ENCODE assay signal across 1 mouse cellular context in the genomic region with DNA sequence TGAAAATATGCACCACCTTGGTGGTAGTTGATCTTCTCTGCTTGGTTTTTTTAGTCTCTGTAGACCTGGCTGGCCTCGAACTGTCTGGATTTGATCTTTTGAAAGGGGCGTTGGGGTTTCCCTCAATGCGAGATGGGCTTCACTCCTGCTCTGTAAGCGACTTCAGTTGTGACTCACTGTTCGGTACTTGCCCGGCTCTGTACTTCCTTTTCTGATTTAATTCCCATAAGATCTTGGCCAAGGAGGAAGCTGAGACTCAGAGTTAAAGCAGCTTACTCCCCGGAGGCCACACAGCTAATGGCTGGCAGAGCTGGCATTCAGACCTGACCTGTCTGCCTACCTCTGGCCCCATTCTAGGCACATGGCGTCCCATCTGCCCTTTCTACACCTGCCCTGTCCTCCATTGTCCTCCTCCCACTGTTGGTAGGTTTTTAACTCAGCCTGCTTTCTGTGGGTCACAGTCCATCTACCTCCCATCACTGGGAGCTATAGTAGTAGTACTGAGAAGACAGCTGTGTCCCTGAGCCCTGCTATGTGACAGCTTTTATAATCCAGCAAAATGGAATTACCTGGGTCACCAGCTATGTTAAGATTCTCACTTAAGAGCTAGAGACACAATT.
TF ChIP-seq lines count a peak whose summit lies in the region.

No protein-coding gene starts in this region.

TF ChIP-seq in MEL, 35 proteins besides CTCF, POLR2A, EP300 and RAD21 (continued from another document):
- no peak for TF ChIP-seq NRF1 (IDR thresholded peaks at IDR 0.05; ENCODE audit: insufficient read depth, low read depth, low read length, poor library complexity, severe bottlenecking)
- no peak for TF ChIP-seq USF2 (IDR thresholded peaks at IDR 0.05; ENCODE audit: borderline replicate concordance in 1 of 2, insufficient read depth in 1 of 2, low read depth in 1 of 2, low read length in 2 of 2)
- TF ChIP-seq JUND (IDR thresholded peaks at IDR 0.05; ENCODE audit: low read depth, low read length), result no peak
- TF ChIP-seq KAT2A (conservative IDR thresholded peaks at IDR 0.05; ENCODE audit: low read depth, low read length), result no peak
- no peak for TF ChIP-seq CHD2 (IDR thresholded peaks at IDR 0.05; ENCODE audit: low read length)
- TF ChIP-seq MAX (IDR thresholded peaks at IDR 0.05; ENCODE audit: low read length), result no peak
